Mouse (Mus musculus): ENCODE data around the gene Tecr.

- TF ChIP-seq CTCF (IDR thresholded peaks at IDR 0.05; ENCODE audit: low read depth, low read length) (no peak), POLR2A (IDR thresholded peaks at IDR 0.05; ENCODE audit: extremely low read depth, insufficient read depth, low read length) (no peak)
Measured at GRCm38 (mm10) chr8:83576516-83576895, 31.3 kb downstream of the Tecr start.
